ENCODE assay signal across 13 mouse cellular contexts in genomic region chr12:29816761-29817160, GRCm38 (mm10).
DNase-seq lines count a peak whose midpoint lies in the region; ATAC-seq lines count a peak whose summit lies in the region.
"Had no signal": no experiment of that assay in that cellular context is flagged by ENCODE, and none has a peak within 500 bp of the region (broad histone marks: within the 10 kb centered on the region; RNA-seq: fewer than 3 reads in every experiment).

No protein-coding gene starts in this region.

- no peak overlapping the region for H3K9ac ChIP-seq in hindbrain, embryonic 12.5 days
- no peak overlapping the region for H3K9ac ChIP-seq in neural tube, embryonic 15.5 days (replicated peaks)

- H3K4me1 ChIP-seq in hindbrain, embryonic 12.5 days = peaks cover 28% of the 10 kb centered on the region
- peaks cover 14% of the 10 kb centered on the region; the same call in 1 of the 2 replicates for H3K4me1 ChIP-seq in hindbrain, embryonic 10.5 days (replicated peaks)
- peaks cover 30% of the 10 kb centered on the region for H3K4me1 ChIP-seq in neural tube, embryonic 15.5 days
- H3K4me1 ChIP-seq: megakaryocyte, embryonic 14.5 days had no signal

- no peaks in the 10 kb centered on the region for H3K27me3 ChIP-seq in hindbrain, embryonic 12.5 days
- no peaks in the 10 kb centered on the region for H3K27me3 ChIP-seq in hindbrain, embryonic 10.5 days (ENCODE audit: insufficient read depth, poor library complexity, severe bottlenecking)
- no peaks in the 10 kb centered on the region for H3K27me3 ChIP-seq in neural tube, embryonic 15.5 days (replicated peaks)
- H3K27me3 ChIP-seq: CH12.LX; megakaryocyte, embryonic 14.5 days had no signal

- no peak for DNase-seq in hindbrain, embryonic 10.5 days (ENCODE audit: low spot score)
- DNase-seq in lung, postnatal 10 days = peak; percentile 30
- DNase-seq in lung, postnatal 25 days (ENCODE audit: low spot score) = no peak
- DNase-seq in heart, postnatal 36 days = peak; percentile 23 to 46
- no peak for DNase-seq in left cerebral cortex, adult 11 months (ENCODE audit: low spot score)
- DNase-seq in right cerebral cortex, postnatal 25 days = no peak
- DNase-seq: adrenal gland, postnatal 25 days; layer of hippocampus, postnatal 36 days had no signal

- H3K27ac ChIP-seq in hindbrain, embryonic 12.5 days = peak overlapping the region; percentile 71
- H3K27ac ChIP-seq in hindbrain, embryonic 10.5 days = no peak overlapping the region
- peak overlapping the region; percentile 20 for H3K27ac ChIP-seq in neural tube, embryonic 15.5 days (replicated peaks)

- no peak overlapping the region for H3K4me2 ChIP-seq in hindbrain, embryonic 12.5 days (replicated peaks)
- H3K4me2 ChIP-seq in neural tube, embryonic 15.5 days = no peak overlapping the region
- H3K4me2 ChIP-seq: liver, embryonic 11.5 days had no signal

- 71% methylated on average over 6 of the region's 6 CpGs for WGBS in hindbrain, embryonic 12.5 days
- 80% methylated on average over 6 of the region's 6 CpGs for WGBS in hindbrain, embryonic 10.5 days
- 58% methylated on average over 6 of the region's 6 CpGs for WGBS in neural tube, embryonic 15.5 days

- no peaks in the 10 kb centered on the region for H3K9me3 ChIP-seq in hindbrain, embryonic 12.5 days (replicated peaks)
- no peaks in the 10 kb centered on the region for H3K9me3 ChIP-seq in hindbrain, embryonic 10.5 days
- no peaks in the 10 kb centered on the region for H3K9me3 ChIP-seq in neural tube, embryonic 15.5 days (replicated peaks)
- H3K9me3 ChIP-seq: megakaryocyte, embryonic 14.5 days had no signal

- ATAC-seq in hindbrain, embryonic 12.5 days (ENCODE audit: low FRiP score) = no peak
- ATAC-seq in neural tube, embryonic 15.5 days (ENCODE audit: low FRiP score) = no peak

- no peak overlapping the region for H3K4me3 ChIP-seq in hindbrain, embryonic 12.5 days
- no peak overlapping the region for H3K4me3 ChIP-seq in hindbrain, embryonic 10.5 days
- H3K4me3 ChIP-seq in neural tube, embryonic 15.5 days (replicated peaks) = no peak overlapping the region

- intact Hi-C loops in heart, postnatal 36 days (cut with DNase I) = no loop called here

- H3K36me3 ChIP-seq in hindbrain, embryonic 12.5 days = no peaks in the 10 kb centered on the region
- H3K36me3 ChIP-seq in hindbrain, embryonic 10.5 days = no peaks in the 10 kb centered on the region
- 0 out of 2 replicates have a peak, but pooled peaks cover 6% of the 10 kb centered on the region for H3K36me3 ChIP-seq in neural tube, embryonic 15.5 days

Comparison
In these comparisons a context has a peak if more than half of its experiments do, and no peak if none do; other contexts are left out.
1. DNase-seq: peak in lung, postnatal 10 days (single experiment) and heart, postnatal 36 days (2 of 2); none in hindbrain, embryonic 10.5 days (single experiment), lung, postnatal 25 days (single experiment), left cerebral cortex, adult 11 months (single experiment) and right cerebral cortex, postnatal 25 days (single experiment).